Mouse (Mus musculus) thymus, postnatal 14 days (tissue): ENCODE results near the gene Hist1h1d.
"Not testable (repeated sequence)": the region's sequence is repeated elsewhere in the genome, so short reads cannot be mapped to it uniquely, and the experiment has no call there.

Source experiments
- DNase-seq: peaks from one replicate; pipeline ENCODE4 v3.0.0; 2021

Gene Hist1h1d

DNA sequence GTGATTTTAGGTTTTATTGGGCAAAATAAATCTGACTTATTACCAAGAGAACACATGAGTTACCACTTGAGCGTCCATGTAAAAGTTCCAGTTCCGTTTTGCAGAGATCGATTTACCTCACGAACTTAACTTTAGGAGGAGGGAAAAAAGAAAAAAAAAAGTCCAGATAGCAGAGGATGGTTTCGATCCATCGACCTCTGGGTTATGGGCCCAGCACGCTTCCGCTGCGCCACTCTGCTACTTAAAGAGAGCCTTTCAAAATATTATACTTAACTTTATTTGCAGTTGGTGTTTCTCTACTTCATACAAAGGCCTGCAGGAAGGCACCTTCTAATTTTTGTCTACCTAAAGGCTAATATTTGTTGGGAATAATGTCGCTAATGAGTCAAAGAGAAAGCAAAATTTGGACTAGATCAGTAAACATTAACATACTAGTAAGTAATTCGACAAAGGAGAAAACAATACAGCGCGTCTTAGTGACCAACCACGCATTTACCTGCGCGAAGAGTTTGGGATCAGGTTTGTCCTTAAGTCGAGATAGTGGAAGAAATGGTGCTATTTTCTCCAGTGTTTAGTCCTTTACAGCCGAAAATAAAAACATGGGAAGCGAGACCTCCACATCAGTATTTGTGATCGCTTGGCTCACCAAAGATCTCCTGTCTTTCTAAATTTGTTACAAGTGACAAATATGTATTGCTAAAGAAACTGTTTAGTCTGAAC is 22.7 kb upstream of the Hist1h1d start:
- DNase-seq = peak; percentile 76

DNA sequence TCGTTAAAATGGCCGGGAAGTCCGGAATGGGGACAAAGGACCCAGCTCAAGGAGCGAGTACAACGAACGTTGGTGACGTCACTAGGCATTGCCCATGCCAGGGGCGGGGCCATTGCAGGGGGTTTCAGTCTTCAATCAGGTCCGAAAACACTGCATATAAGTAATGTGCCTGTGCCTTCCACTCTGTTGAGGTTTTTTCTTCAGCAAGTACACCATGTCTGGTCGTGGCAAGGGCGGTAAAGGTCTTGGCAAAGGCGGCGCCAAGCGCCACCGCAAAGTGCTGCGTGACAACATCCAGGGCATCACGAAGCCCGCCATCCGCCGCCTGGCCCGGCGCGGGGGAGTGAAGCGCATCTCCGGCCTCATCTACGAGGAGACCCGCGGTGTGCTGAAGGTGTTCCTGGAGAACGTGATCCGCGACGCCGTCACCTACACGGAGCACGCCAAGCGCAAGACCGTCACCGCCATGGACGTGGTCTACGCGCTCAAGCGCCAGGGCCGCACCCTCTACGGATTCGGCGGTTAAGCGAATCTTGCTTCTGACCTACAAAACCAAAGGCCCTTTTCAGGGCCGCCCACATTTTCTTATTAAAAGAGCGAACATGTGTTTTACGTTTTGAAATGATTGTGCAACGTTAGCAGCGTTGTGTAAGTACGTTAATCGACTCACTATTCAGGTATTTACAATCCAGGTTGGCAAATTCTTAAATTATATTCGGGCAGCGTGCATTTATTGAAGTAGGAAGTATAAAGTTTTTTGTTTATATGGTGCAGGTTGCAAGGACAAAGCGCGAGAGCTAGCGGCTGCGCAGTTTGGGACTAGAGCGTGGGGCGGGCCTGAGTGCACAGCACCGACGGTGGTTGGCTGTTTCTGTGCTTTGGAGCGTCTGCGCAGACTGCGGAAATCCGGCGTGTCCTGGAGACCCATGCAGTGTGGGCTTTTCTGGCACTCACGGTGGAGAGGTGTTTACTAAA is 21.9 kb upstream of the Hist1h1d start, which contains the start of gene Hist1h4h:
TSS of gene Hist1h4h (plus strand) at position 150 of the 975 bp plus-strand sequence.
- peak; percentile 98 for DNase-seq

DNA sequence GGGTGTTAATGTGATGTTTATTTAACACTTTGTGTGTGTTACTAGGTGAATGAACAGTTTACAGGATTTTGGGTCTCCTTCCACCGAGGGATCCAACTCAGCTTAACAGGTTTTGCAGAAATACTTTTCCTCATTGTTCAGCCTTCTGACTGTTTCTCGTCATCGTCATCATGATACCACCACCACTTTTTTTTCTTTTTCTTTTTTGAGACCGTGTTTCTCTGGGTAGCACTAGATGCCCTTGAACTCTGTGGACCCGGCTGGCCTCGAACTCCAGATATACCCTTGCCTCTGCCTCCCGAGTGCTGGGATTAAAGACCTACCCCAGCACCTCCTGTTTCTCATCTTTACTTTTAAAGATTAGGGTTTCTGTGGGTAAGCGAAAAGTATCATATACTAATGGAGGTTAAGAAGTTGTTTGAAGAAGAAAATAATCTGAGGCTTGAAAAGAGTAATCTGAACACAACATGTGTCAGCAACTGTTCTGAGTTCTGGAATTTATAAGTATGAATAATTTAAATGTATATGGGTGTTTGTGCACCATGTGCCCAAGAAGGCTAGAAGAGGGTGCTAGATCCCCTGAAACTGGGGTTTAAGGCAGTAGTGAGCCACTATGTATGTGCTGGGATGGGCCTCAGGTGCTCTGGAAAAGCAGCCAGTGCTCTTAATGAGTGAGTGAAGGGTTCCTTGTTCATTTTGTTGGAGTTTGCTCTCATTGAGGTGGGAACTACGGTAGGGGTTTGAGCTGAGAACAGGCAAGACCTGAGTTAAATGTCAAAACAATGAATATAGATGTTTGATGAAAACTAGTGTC is 20.6 kb upstream of the Hist1h1d start:
- DNase-seq = no peak

DNA sequence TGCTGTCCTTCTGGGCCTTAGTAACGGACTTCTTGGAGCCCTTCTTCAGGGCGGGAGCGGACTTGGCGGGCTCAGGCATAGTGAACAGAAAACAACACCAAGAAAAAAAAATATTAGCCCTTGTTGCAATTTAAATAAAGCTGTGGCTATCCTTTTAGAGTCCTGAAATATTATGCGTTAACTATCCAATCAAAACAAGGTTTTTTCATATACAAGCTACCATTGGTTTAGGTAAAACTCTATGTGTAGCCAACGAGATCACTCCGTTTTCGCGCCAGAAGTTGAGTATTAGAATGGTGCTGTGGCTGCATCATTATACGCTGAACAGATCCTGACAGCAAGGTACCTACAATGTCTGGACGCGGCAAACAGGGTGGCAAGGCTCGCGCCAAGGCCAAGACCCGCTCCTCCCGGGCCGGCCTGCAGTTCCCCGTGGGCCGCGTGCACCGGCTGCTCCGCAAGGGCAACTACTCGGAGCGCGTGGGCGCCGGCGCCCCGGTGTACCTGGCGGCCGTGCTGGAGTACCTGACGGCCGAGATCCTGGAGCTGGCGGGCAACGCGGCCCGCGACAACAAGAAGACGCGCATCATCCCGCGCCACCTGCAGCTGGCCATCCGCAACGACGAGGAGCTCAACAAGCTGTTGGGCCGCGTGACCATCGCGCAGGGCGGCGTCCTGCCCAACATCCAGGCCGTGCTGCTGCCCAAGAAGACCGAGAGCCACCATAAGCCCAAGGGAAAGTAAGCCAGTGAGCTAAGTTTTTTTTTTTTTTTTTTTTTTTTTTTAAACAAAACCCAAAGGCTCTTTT is 19.3 kb upstream of the Hist1h1d start, which contains the start of gene Hist1h2af:
TSS of gene Hist1h2af (plus strand) at position 347 of the 808 bp plus-strand sequence.
- DNase-seq = peak; percentile 72

DNA sequence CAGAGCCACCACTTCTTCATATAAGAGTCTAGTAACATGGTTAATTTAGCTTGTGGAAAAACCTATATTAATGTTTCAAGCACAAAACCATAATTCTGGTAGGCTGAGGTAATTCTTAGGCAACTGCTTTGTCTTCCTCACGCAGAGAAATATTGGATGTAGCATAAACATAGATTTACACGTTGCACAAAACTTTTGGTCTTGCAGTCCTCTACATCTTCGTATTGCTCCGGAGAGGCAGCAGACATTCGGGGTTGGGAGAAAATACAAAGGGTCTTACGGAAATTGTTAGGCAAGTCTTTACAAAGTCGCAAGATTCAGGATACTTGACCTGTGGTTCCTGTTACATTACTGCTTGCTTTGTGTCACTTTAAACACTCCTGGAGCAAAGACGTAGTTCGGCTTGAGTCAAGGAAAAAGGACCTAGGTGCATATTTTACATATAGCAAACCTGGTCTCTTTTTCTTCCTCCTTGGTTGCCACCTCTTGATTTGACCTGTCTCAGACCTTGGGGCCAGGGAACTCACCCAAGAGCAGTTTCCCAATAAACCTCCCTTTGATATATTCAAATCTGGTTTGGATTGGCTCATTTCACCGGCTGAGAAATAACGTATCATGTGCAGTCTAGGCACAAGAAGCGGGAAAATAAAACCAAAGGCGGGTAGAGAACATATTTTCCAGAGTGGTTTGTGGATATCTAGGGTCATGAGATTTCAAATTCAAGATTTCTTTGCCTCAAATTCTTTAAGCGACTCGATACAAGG is 18.5 kb upstream of the Hist1h1d start:
- DNase-seq = no peak

DNA sequence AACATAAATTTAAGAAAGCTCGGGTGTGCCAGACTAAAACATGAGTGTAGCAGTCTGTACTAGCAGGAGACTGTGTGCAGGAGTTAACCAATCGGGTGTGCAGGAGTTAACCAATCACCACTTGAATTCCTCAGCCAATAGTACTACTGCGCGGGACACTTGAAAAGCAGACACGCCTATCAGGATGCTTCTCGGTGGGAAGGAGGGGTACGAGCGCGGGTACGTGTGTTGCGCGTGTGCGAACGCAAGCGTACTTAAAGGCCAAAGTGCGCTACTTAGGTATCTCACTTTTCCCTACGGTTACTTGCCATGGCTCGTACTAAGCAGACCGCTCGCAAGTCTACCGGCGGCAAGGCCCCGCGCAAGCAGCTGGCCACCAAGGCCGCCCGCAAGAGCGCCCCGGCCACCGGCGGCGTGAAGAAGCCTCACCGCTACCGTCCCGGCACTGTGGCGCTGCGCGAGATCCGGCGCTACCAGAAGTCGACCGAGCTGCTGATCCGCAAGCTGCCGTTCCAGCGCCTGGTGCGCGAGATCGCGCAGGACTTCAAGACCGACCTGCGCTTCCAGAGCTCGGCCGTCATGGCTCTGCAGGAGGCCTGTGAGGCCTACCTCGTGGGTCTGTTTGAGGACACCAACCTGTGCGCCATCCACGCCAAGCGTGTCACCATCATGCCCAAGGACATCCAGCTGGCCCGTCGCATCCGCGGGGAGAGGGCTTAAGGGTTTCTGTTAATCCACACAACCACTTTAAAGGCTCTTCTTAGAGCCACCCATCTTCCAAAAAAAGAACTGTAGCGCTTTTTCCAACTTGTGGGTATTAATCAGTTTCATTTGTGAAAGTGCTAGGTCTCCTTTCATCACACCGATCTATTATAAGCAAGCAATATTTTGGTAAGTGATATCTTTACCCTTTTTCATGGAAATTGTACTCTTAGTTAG is 17.7 kb upstream of the Hist1h1d start, which contains the start of gene Hist1h3g:
TSS of gene Hist1h3g (plus strand) at position 286 of the 939 bp plus-strand sequence.
- peak; percentile 92 for DNase-seq

DNA sequence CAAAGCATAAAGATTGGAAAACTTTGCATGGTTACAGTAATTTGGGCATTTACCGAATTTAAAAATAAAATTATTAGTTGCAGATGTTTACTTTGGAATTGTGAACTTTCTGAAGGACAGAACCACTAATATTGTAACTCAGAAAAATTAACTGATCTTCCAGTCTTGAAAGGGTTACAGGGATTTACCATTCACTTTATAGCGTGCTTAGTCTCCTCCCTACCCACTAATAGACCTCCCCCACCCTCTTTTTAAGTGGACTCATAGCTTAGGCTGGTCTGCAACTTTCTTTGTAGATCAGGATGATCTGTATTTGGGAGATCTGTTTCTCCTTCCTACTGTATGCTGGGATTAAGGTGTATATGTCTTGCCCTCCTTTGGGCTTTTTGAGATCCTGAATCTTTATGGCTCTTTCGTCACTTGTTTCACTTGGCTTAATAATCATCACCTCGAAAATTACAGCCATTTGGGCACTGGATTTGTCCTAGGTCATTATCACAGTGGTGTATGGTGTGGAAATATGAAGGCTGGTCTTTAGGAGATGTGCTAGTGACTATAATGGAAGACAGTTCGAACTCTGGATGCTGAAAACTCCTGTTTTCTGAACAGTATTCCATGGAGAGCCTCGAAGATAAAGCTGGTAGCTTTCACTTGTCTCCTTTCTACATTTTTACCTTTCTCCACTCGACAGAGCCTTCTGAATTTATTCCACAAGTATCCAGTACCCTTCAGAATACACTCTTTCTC is 16.8 kb upstream of the Hist1h1d start:
- DNase-seq = no peak

DNA sequence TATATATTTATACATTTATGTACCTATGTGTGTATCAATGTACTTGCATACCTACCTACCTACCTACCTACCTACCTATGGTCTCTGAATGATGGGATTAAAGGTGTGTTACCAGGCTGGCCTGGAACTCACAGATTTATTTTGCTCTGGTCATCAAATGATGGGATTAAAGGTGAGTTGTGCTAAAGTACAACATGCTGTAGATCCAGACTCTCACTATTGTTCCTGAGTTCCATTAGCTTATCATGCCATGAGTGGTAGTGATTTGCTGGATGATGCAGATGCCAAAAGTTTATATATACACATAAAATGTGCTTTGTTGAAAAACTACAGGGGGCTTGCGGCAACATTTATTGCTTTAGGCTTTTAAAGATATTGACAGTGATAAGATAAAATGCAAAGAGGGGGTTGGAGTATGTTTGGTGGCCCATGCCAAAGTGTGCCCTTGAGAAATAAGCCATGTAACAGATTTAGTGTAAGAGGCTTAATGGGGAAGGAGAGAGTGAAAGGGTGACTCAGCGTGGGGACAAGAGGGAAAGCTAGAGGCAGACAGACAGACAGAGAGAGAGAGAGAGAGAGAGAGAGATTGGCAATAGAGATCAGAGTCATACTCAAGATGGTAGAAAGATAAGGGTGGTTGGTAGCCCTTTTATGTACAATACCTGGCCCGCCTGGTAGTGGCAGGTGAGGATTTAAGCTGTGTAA is 15.9 kb upstream of the Hist1h1d start:
- DNase-seq = no peak

DNA sequence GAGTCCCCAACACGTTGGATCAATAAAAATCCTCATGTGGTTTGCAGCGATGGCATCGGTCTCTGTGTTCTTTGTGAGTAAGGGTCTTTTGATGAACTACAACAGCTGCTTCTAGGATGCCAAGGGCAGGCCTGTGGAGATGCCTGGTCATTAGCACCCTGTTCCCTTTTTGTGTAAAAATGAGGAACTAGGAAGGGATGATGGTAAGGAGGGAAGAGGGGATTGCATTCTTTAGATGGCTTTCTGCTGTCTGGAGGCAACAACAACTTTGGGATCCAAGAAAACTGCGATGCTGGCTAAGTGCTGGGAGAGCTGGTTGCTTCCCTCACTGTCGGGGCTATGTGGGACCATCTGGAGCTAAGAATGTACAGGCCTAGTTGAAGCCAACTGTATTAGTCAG is 14.8 kb upstream of the Hist1h1d start:
- no peak for DNase-seq

DNA sequence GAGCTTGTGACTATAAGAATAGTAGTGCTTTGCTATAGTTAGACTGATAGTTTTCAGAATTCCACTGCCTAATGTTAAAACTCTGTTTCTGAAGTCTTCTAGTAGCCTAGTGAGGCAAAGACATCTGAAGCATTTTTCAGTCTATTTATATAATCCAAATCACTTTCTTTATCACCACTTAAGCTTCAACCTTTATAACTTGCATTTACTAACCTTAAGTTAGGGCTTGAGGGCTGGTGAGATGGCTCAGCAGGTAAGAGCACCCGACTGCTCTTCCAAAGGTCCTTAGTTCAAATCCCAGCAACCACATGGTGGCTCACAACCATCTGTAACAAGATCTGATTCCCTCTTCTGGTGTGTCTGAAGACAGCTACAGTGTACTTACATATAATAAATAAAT is 13.2 kb upstream of the Hist1h1d start:
- DNase-seq = not testable (repeated sequence)

DNA sequence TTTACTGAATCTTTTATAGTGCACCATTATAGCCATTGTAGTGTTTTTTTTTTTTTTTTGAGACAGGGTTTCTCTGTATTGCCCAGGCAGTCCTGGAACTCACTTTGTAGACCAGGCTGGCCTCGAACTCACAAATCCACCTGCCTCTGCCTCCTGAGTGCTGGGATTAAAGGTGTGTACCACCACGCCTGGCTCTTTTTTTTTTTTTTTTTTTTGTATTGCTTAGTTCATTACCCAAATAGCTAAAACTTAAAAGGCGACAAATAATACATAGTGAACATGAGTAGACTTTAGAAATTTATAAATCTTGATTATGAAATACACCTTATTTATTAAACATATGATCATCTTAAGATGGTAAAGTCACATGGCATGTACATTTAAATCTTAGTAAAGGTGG is 11.6 kb upstream of the Hist1h1d start:
- no peak for DNase-seq

DNA sequence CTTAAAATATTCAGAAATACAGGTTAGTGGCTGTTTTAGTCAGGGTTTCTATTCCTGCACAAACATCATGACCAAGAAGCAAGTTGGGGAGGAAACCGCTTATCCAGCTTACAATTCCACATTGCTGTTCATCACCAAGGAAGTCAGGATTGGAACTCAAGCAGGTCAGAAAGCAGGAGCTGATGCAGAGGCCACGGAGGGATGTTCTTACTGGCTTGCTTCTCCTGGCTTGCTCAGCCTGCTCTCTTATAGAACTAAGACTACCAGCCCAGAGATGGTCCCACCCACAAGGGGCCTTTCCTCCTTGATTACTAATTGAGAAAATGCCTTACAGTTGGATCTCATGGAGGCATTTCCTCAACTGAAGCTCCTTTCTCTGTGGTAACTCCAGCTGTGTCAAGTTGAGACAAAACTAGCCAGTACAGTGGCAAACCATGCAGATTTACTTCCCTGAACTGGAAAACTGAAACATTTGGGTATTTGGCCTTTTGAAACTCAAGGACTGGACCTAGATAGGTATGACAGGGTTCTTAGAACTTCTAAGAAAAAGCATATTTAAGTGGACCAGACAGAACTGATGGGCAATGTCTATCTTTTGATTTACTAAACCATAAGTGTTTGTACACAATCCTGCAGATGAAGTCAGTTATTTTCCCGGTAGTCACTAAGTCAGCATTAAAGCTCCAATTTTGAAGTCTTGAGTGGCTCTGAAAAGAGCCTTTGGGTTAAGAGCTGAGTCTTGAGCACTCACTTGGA is 10.7 kb upstream of the Hist1h1d start:
- DNase-seq = not testable (repeated sequence)

DNA sequence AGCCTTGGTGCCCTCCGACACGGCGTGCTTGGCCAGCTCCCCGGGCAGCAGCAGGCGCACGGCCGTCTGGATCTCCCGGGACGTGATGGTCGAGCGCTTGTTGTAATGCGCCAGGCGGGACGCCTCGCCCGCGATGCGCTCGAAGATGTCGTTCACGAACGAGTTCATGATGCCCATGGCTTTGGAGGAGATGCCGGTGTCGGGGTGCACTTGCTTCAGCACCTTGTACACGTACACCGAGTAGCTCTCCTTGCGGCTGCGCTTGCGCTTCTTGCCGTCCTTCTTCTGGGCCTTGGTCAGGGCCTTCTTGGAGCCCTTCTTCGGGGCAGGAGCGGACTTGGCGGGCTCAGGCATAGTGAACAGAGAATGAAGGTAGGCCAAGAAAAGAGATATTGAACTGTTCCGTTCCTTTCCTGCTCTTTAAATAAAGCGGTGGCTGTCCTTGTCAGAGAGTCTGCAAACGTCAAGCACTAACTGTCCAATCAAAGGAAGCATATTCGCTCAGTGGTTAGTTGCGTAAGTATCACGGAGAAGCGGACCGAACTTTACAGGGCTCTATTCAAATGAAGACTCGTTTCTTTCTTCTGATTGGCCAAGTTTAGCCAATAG is 10.0 kb upstream of the Hist1h1d start, which contains the start of gene Hist1h2bh:
TSS of gene Hist1h2bh (minus strand) at position 394 of the 609 bp plus-strand sequence.
- peak; percentile 72 for DNase-seq

DNA sequence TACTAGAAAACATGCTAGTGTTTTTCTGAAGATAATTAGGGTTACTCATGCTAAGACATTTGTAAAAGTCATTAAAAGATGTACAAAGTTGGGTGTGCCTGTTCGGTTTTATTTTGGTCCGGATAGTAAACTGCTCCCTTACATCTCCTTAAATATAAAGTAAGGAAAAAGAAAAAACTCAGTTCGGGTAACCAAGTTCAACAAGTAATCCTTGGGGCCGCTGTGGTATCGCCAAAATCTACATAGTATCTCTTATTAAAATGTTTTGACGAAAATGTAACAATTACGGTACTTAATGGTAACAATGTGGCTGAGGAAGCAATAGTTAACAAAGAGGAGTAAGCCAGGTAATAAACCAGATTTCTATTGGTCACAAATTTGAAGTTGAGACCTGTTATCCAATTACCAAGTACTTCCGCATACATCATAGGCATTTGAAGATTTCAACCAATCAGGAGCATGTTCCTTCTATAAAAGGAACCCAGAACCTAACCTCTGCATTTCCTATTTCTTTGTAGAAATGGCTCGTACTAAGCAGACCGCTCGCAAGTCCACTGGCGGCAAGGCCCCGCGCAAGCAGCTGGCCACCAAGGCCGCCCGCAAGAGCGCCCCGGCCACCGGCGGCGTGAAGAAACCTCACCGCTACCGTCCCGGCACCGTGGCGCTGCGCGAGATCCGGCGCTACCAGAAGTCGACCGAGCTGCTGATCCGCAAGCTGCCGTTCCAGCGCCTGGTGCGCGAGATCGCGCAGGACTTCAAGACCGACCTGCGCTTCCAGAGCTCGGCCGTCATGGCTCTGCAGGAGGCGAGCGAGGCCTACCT is 8.9 kb upstream of the Hist1h1d start, which contains the start of gene Hist1h3f:
TSS of gene Hist1h3f (plus strand) at position 88 of the 822 bp plus-strand sequence.
- peak; percentile 80 for DNase-seq

DNA sequence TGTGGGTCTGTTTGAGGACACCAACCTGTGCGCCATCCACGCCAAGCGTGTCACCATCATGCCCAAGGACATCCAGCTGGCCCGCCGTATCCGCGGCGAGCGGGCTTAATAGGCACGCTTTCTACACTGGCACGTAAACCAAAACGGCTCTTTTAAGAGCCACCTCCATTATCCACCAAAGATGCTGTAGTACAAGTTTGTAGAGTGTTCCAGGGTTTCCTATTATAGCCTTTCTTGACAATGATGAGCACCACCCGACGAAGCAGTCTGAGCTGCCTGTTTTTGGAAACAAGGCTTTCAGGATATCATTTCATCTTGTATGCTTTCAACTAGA is 8.3 kb upstream of the Hist1h1d start:
- not testable (repeated sequence) for DNase-seq

DNA sequence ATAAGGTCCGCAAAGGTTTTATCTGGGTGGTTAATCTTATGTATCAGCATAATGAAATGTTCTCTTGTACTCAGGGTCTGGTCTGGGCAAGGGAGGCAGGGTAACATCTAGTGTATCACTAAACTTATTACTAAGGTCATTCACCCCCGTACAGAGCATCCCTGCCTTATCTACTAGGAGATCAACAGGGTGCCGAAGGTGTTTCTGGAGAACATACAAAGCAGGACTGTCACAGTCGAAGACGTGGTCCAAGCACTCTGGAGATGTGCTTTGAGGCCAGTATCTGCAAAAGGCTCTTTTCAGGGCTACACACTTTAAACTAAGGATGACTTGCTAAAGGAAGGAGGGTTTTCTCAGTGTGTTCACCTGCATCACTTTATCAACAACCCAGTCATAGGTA is 6.4 kb upstream of the Hist1h1d start:
- no peak for DNase-seq
